Mouse (Mus musculus) 3134 (cell line): ENCODE results near the gene 1700066M21Rik.

Experiments
- DNase-seq: peaks from one replicate; pipeline ENCODE4 v3.0.0-alpha.2; 2011; ENCODE audit warnings: low spot score; ENCODE audit not compliant: insufficient read length; ENCODE audit errors: extremely low read depth

The 1700066M21Rik gene

GRCm38 (mm10) chr1:57390993-57391790, 13.8 kb downstream of the 1700066M21Rik start:
- DNase-seq: no peak

- no peak for DNase-seq
These were observed 15.0 kb downstream of the 1700066M21Rik start for GRCm38 (mm10) chr1:57392417-57392816.

GRCm38 (mm10) chr1:57394051-57394450, 16.6 kb downstream of the 1700066M21Rik start:
- peak; percentile 9 for DNase-seq

GRCm38 (mm10) chr1:57400321-57400720, 22.9 kb downstream of the 1700066M21Rik start:
- no peak for DNase-seq

GRCm38 (mm10) chr1:57400877-57401276, 23.5 kb downstream of the 1700066M21Rik start:
- DNase-seq: no peak

GRCm38 (mm10) chr1:57402116-57402515, 24.7 kb downstream of the 1700066M21Rik start:
- no peak for DNase-seq

GRCm38 (mm10) chr1:57406187-57407151, 29.0 kb downstream of the 1700066M21Rik start, which contains the start of the genes Maip1 and Tyw5:
Maip1 (plus strand) TSS chr1:57406328.
Tyw5 (minus strand) TSS chr1:57407101.
- peak; percentile 89 for DNase-seq

GRCm38 (mm10) chr1:57408994-57409393, 31.6 kb downstream of the 1700066M21Rik start:
- no peak for DNase-seq

GRCm38 (mm10) chr1:57413397-57413796, 36.0 kb downstream of the 1700066M21Rik start:
- no peak for DNase-seq

- no peak for DNase-seq
These were observed 46.3 kb downstream of the 1700066M21Rik start for GRCm38 (mm10) chr1:57423696-57424095.

GRCm38 (mm10) chr1:57428368-57429308, 51.2 kb downstream of the 1700066M21Rik start:
- DNase-seq: no peak

GRCm38 (mm10) chr1:57429786-57430483, 52.5 kb downstream of the 1700066M21Rik start:
- DNase-seq: no peak

GRCm38 (mm10) chr1:57433141-57433540, 55.7 kb downstream of the 1700066M21Rik start:
- DNase-seq: no peak
